Mouse (Mus musculus) v-Abl transformed pro-B cells (cell line): ENCODE measurements around the gene Kif20b.

Experiments
- in situ Hi-C, 2 experiments: fragments of 400-800 bp; cut with MboI; formaldehyde crosslinking; loops; one replicate each; pipeline ENCODE4 v1.15.1; 2025; ENCODE audit not compliant: unreplicated experiment in 2 of 2

Kif20b gene

GRCm38 (mm10) chr19:34921652-34922602 lies at the start of gene Kif20b:
TSS of gene Kif20b (plus strand) at chr19:34922361.
- in situ Hi-C loops: loop anchor here in 1 of 2 experiments (25.0 kb wide), 1 partner anchor 235 kb away; no protein-coding TSS in a partner anchor

GRCm38 (mm10) chr19:34876676-34877075 lies 45.5 kb upstream of the Kif20b start:
- in situ Hi-C loops: loop anchor here (25.0 kb wide), 2 partner anchors 189 to 539 kb away; no protein-coding TSS in a partner anchor

GRCm38 (mm10) chr19:34877898-34878602 lies 44.1 kb upstream of the Kif20b start:
- in situ Hi-C loops: loop anchor here (25.0 kb wide), 2 partner anchors 191 to 541 kb away; no protein-coding TSS in a partner anchor

- in situ Hi-C loops: loop anchor here (25.0 kb wide), 2 partner anchors 192 to 542 kb away; no protein-coding TSS in a partner anchor
Observed at GRCm38 (mm10) chr19:34878603-34879541, 43.3 kb upstream of the Kif20b start, which contains the start of gene Pank1. TSS of gene Pank1 (minus strand) at chr19:34879455.

GRCm38 (mm10) chr19:34879624-34880023 lies 42.5 kb upstream of the Kif20b start:
- in situ Hi-C loops: loop anchor here (25.0 kb wide), 2 partner anchors 192 to 542 kb away; no protein-coding TSS in a partner anchor

GRCm38 (mm10) chr19:34881160-34881559 lies 41.0 kb upstream of the Kif20b start:
- in situ Hi-C loops: loop anchor here (25.0 kb wide), 2 partner anchors 194 to 544 kb away; no protein-coding TSS in a partner anchor

GRCm38 (mm10) chr19:34882443-34882842 lies 39.7 kb upstream of the Kif20b start:
- in situ Hi-C loops: loop anchor here (25.0 kb wide), 2 partner anchors 195 to 545 kb away; no protein-coding TSS in a partner anchor

- in situ Hi-C loops: loop anchor here (25.0 kb wide), 2 partner anchors 196 to 546 kb away; no protein-coding TSS in a partner anchor
Observed at GRCm38 (mm10) chr19:34883526-34884224, 38.5 kb upstream of the Kif20b start.

- in situ Hi-C loops: loop anchor here (25.0 kb wide), 2 partner anchors 199 to 549 kb away; no protein-coding TSS in a partner anchor
Observed at GRCm38 (mm10) chr19:34886324-34886723, 35.8 kb upstream of the Kif20b start.

GRCm38 (mm10) chr19:34890981-34891380 lies 31.2 kb upstream of the Kif20b start:
- in situ Hi-C loops: loop anchor here (25.0 kb wide), 2 partner anchors 204 to 554 kb away; no protein-coding TSS in a partner anchor

GRCm38 (mm10) chr19:34891590-34891989 lies 30.6 kb upstream of the Kif20b start:
- in situ Hi-C loops: loop anchor here (25.0 kb wide), 2 partner anchors 204 to 554 kb away; no protein-coding TSS in a partner anchor

- in situ Hi-C loops: loop anchor here (25.0 kb wide), 2 partner anchors 208 to 558 kb away; no protein-coding TSS in a partner anchor
Observed at GRCm38 (mm10) chr19:34895082-34895481, 27.1 kb upstream of the Kif20b start.

- in situ Hi-C loops: loop anchor here (25.0 kb wide), 2 partner anchors 210 to 560 kb away; no protein-coding TSS in a partner anchor
Observed at GRCm38 (mm10) chr19:34897082-34897965, 24.8 kb upstream of the Kif20b start.

- in situ Hi-C loops: loop anchor here (25.0 kb wide), 2 partner anchors 212 to 562 kb away; no protein-coding TSS in a partner anchor
Observed at GRCm38 (mm10) chr19:34898941-34899340, 23.2 kb upstream of the Kif20b start.

- in situ Hi-C loops: loop anchor here in 1 of 2 experiments (25.0 kb wide), 1 partner anchor 214 kb away; no protein-coding TSS in a partner anchor
Observed at GRCm38 (mm10) chr19:34901266-34901665, 20.9 kb upstream of the Kif20b start.

GRCm38 (mm10) chr19:34901735-34902134 lies 20.4 kb upstream of the Kif20b start:
- in situ Hi-C loops: loop anchor here in 1 of 2 experiments (25.0 kb wide), 1 partner anchor 214 kb away; no protein-coding TSS in a partner anchor

GRCm38 (mm10) chr19:34904032-34904431 lies 18.1 kb upstream of the Kif20b start:
- in situ Hi-C loops: loop anchor here in 1 of 2 experiments (25.0 kb wide), 1 partner anchor 217 kb away; no protein-coding TSS in a partner anchor
